Mouse (Mus musculus) liver, postnatal 0 days (tissue): Measurements from ENCODE around the gene Nlrc5. TPM values are rescaled to one million over a fixed set of nuclear protein-coding genes. Genes with fewer than 3 reads are reported as not detected.
A peak's percentile ranks its signal among the peaks of the same experiment; 100 is the strongest.

Experiments
- ATAC-seq: fragments of 200-750 bp; cut with Nextera tagmentation; 2 replicates; pipeline ENCODE4 v1.8.0; 2017; ENCODE audit warnings: mild to moderate bottlenecking, moderate library complexity
- DNase-seq: peaks from one replicate; pipeline ENCODE4 v3.0.0-alpha.2; 2016
- H3K27ac ChIP-seq: fragments of 300-500 bp; sonication (generic); 2 replicates; pipeline ENCODE4 v1.5.1; 2014; ENCODE audit warnings: antibody characterized with exemption, moderate library complexity, mild to moderate bottlenecking, low read depth
- H3K27me3 ChIP-seq: fragments of 300-500 bp; sonication (generic); 2 replicates; pipeline ENCODE4 v1.6.1; 2014; ENCODE audit warnings: low read length, control low read depth, mixed read lengths; ENCODE audit not compliant: insufficient read depth
- H3K36me3 ChIP-seq: fragments of 300-500 bp; sonication (generic); replicated peaks from 2 replicates; pipeline ENCODE4 v1.6.1; 2014; ENCODE audit warnings: mild to moderate bottlenecking, control low read depth, low read length, moderate library complexity, mixed read lengths; ENCODE audit not compliant: insufficient read depth
- H3K4me1 ChIP-seq: fragments of 300-500 bp; sonication (generic); 2 replicates; pipeline ENCODE4 v1.6.1; 2014; ENCODE audit warnings: antibody characterized with exemption, mild to moderate bottlenecking, control low read depth; ENCODE audit not compliant: insufficient read depth
- H3K4me2 ChIP-seq: fragments of 300-500 bp; sonication (generic); 2 replicates; pipeline ENCODE4 v1.6.1; 2014; ENCODE audit warnings: low read depth, mild to moderate bottlenecking, low read length, moderate library complexity, mixed read lengths
- H3K4me3 ChIP-seq: fragments of 300-500 bp; sonication (generic); 2 replicates; pipeline ENCODE4 v1.5.1; 2014; ENCODE audit warnings: low read depth, low read length
- H3K9ac ChIP-seq: fragments of 300-500 bp; sonication (generic); replicated peaks from 2 replicates; pipeline ENCODE4 v1.6.1; 2014; ENCODE audit warnings: mild to moderate bottlenecking, moderate library complexity
- H3K9me3 ChIP-seq: fragments of 300-500 bp; sonication (generic); 2 replicates; pipeline ENCODE4 v1.6.1; 2016; ENCODE audit warnings: mild to moderate bottlenecking, control low read depth, low read length, mixed read lengths
- CTCF ChIP-seq: sonication (generic); IDR thresholded peaks from 2 replicates; pipeline ENCODE4 v1.5.1; 2016; ENCODE audit warnings: antibody characterized with exemption, low read depth
- EP300 ChIP-seq: IDR thresholded peaks from 2 replicates; pipeline ENCODE4 v1.6.1; 2016; ENCODE audit warnings: antibody characterized with exemption, low read depth, mild to moderate bottlenecking
- WGBS: fragments of 180-500 bp; shearing (Covaris S2); extraction: QIAGEN DNeasy Blood & Tissue Kit; methylation state at CpG from one replicate; pipeline ENCODE4 v1.1.7; 2014; ENCODE audit not compliant: insufficient replicate concordance; 5-methylcytosine and 5-hydroxymethylcytosine counted together
- polyA plus RNA-seq: library from polyadenylated mRNA; unstranded; fragments of >200 nt; fragmentation: Nextera tagmentation; extraction: Ambion mirVana; gene quantifications from 2 replicates; pipeline ENCODE4 v1.2.1, GENCODE M21; 2015

Gene Nlrc5
- polyA plus RNA-seq, 1 experiment from 2014 or later: 1.3 TPM

- peaks cover 5% of the 10 kb centered on the region; the same call in 1 of the 2 replicates for H3K4me1 ChIP-seq
- H3K4me3 ChIP-seq: no peak overlapping the region
- ATAC-seq (no peak), DNase-seq (no peak)
- H3K36me3 ChIP-seq: no peaks in the 10 kb centered on the region
- no peak overlapping the region for H3K4me2 ChIP-seq
- H3K27me3 ChIP-seq: no peaks in the 10 kb centered on the region
- TF ChIP-seq EP300 (no peak), CTCF (no peak)
- H3K9ac ChIP-seq: no peak overlapping the region
- WGBS: 69% methylated on average over 6 of the region's 6 CpGs
- no peak overlapping the region for H3K27ac ChIP-seq
- H3K9me3 ChIP-seq: no peaks in the 10 kb centered on the region
These were observed 21.6 kb upstream of the Nlrc5 start for GRCm38 (mm10) chr8:94412518-94412917.

- no peak overlapping the region for H3K4me2 ChIP-seq
- no peaks in the 10 kb centered on the region for H3K36me3 ChIP-seq
- ATAC-seq (no peak), DNase-seq (no peak)
- no peaks in the 10 kb centered on the region for H3K27me3 ChIP-seq
- H3K9ac ChIP-seq: no peak overlapping the region
- no peak overlapping the region for H3K4me3 ChIP-seq
- H3K4me1 ChIP-seq: peaks cover 3% of the 10 kb centered on the region; the same call in 1 of the 2 replicates
- no peaks in the 10 kb centered on the region for H3K9me3 ChIP-seq
- WGBS: 63% methylated on average over 6 of the region's 6 CpGs
- TF ChIP-seq EP300 (no peak), CTCF (no peak)
- H3K27ac ChIP-seq: no peak overlapping the region
These were observed 20.6 kb upstream of the Nlrc5 start for GRCm38 (mm10) chr8:94413509-94413908.

- no peak overlapping the region for H3K4me2 ChIP-seq
- TF ChIP-seq EP300: no peak
- TF ChIP-seq CTCF: no peak
These were observed 18.9 kb upstream of the Nlrc5 start for GRCm38 (mm10) chr8:94415218-94415617.

GRCm38 (mm10) chr8:94418017-94418416 lies 16.1 kb upstream of the Nlrc5 start:
- H3K4me2 ChIP-seq: no peak overlapping the region
- no peaks in the 10 kb centered on the region for H3K4me1 ChIP-seq
- H3K36me3 ChIP-seq: no peaks in the 10 kb centered on the region
- DNase-seq: no peak
- H3K9me3 ChIP-seq: no peaks in the 10 kb centered on the region
- H3K9ac ChIP-seq: no peak overlapping the region
- 44% methylated on average over 9 of the region's 9 CpGs for WGBS
- TF ChIP-seq CTCF (no peak), EP300 (no peak)
- H3K4me3 ChIP-seq: no peak overlapping the region
- no peaks in the 10 kb centered on the region for H3K27me3 ChIP-seq
- no peak overlapping the region for H3K27ac ChIP-seq
- ATAC-seq: no peak

More at GRCm38 (mm10) chr8:94415218-94415617, 18.9 kb upstream of the Nlrc5 start:
- WGBS: 70% methylated on average over 2 of the region's 2 CpGs
- Histone ChIP-seq H3K27me3 (no peaks in the 10 kb centered on the region), H3K4me3 (no peak overlapping the region), H3K9ac (no peak overlapping the region), H3K36me3 (no peaks in the 10 kb centered on the region), H3K27ac (no peak overlapping the region), H3K4me1 (no peaks in the 10 kb centered on the region), H3K9me3 (no peaks in the 10 kb centered on the region)
- DNase-seq (no peak), ATAC-seq (no peak)

- no peak overlapping the region for H3K4me3 ChIP-seq
- DNase-seq (no peak), ATAC-seq (no peak)
- H3K4me1 ChIP-seq: no peaks in the 10 kb centered on the region
- 77% methylated on average over 4 of the region's 4 CpGs for WGBS
- H3K9me3 ChIP-seq: no peaks in the 10 kb centered on the region
- no peak overlapping the region for H3K4me2 ChIP-seq
- H3K27ac ChIP-seq: no peak overlapping the region
- TF ChIP-seq CTCF (no peak), EP300 (no peak)
- H3K9ac ChIP-seq: no peak overlapping the region
- no peaks in the 10 kb centered on the region for H3K27me3 ChIP-seq
- H3K36me3 ChIP-seq: no peaks in the 10 kb centered on the region
These were observed 11.9 kb upstream of the Nlrc5 start for GRCm38 (mm10) chr8:94422270-94422669.

- peak; percentile 91 for ATAC-seq
- WGBS: 46% methylated on average over 10 of the region's 10 CpGs
- H3K27ac ChIP-seq: no peak overlapping the region
These were observed 6.2 kb upstream of the Nlrc5 start for GRCm38 (mm10) chr8:94427953-94428352.

GRCm38 (mm10) chr8:94428420-94428819 lies 5.7 kb upstream of the Nlrc5 start:
- H3K27ac ChIP-seq: no peak overlapping the region
- TF ChIP-seq CTCF (no peak), EP300 (no peak)
- no peak for DNase-seq
- no peaks in the 10 kb centered on the region; the same call in 1 of the 2 replicates for H3K27me3 ChIP-seq
- H3K4me2 ChIP-seq: no peak overlapping the region
- 67% methylated on average over 4 of the region's 4 CpGs for WGBS
- H3K9ac ChIP-seq: no peak overlapping the region
- no peak for ATAC-seq
- H3K4me3 ChIP-seq: no peak overlapping the region
- no peaks in the 10 kb centered on the region for H3K36me3 ChIP-seq
- no peaks in the 10 kb centered on the region for H3K9me3 ChIP-seq
- peaks cover under 1% of the 10 kb centered on the region; the same call in 1 of the 2 replicates for H3K4me1 ChIP-seq

More at GRCm38 (mm10) chr8:94427953-94428352, 6.2 kb upstream of the Nlrc5 start:
- Histone ChIP-seq H3K36me3 (no peaks in the 10 kb centered on the region), H3K4me3 (no peak overlapping the region), H3K9me3 (no peaks in the 10 kb centered on the region), H3K4me2 (no peak overlapping the region), H3K4me1 (no peaks in the 10 kb centered on the region), H3K27me3 (no peaks in the 10 kb centered on the region), H3K9ac (no peak overlapping the region)
- DNase-seq: peak; percentile 70
- TF ChIP-seq EP300 (no peak), CTCF (no peak)
